Mouse (Mus musculus): ENCODE measurements at regions not wholly inside any gene's neighbourhood (a gene's known extent, or its start where the extent isn't known, plus 50 kb on each side); places are given as distances from the start of the nearest gene placed in this dataset.

DNA sequence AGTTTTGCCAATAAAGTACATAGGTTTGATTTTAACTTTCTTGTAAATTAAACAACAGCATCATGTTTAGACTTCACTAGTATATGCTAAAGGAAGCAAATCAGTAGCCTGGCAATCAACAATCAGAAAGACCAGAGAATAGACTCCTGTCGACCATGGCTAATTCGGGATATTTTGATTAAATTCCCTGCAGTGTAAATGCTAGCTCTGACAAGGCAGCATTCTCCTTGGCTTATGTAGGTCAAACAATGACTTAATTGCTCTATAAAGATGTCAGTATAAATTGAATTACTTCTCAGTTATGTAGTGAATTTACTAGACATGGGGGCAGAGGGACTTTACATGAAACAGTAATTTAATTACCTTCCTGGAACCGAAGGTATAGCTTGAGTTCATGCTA, 84.2 kb upstream of the Robo1 start:
- Histone ChIP-seq H3K4me1 (ENCODE audit: control insufficient read depth in 1 of 2, insufficient read depth in 2 of 2) (no peaks in the 10 kb centered on the region), H3K79me2 (replicated peaks; ENCODE audit: control insufficient read depth, extremely low read depth, insufficient read depth, poor library complexity, severe bottlenecking) (no peaks in the 10 kb centered on the region), H3K36me3 (replicated peaks in 1 of 2; ENCODE audit: control insufficient read depth in 1 of 2, insufficient read depth in 1 of 2, low read length in 1 of 2) (no peaks in the 10 kb centered on the region), H3K4me3 (replicated peaks in 1 of 3; ENCODE audit: low read depth in 2 of 3, low read length in 2 of 3, poor library complexity in 1 of 3) (no peak overlapping the region), H3K4me2 (ENCODE audit: insufficient read depth, low read depth, poor library complexity, severe bottlenecking) (no peak overlapping the region), H3K27ac (ENCODE audit: insufficient read depth, low read depth) (no peak overlapping the region), H3K27me3 (replicated peaks) (no peaks in the 10 kb centered on the region), H3K9ac (ENCODE audit: insufficient read depth, low read depth) (no peak overlapping the region), H3K9me3 (replicated peaks; ENCODE audit: low read length) (peaks cover 25% of the 10 kb centered on the region)
- in situ Hi-C loops (cut with MboI; ENCODE audit: low pct_ligation_motif_present, low pct_unique_long_range_greater_than_20kb, low sequenced_read_pairs): no loop called here
- DNase-seq (ENCODE audit: extremely low read depth): no peak
- dilution Hi-C loops (cut with MboI; ENCODE audit: extremely low pct_ligation_motif_present, extremely low pct_unique_long_range_greater_than_20kb, low sequenced_read_pairs): no loop called here
- TF ChIP-seq IRF4 (IDR thresholded peaks at IDR 0.05; ENCODE audit: low read depth, low read length) (no peak), UBTF (IDR thresholded peaks at IDR 0.05; ENCODE audit: low read depth, low read length) (no peak), RCOR1 (conservative IDR thresholded peaks at IDR 0.05; ENCODE audit: low read depth, low read length) (no peak), BHLHE40 (IDR thresholded peaks at IDR 0.05; ENCODE audit: low read depth, low read length) (no peak), ZMIZ1 (IDR thresholded peaks at IDR 0.05; ENCODE audit: low read depth, low read length) (no peak), JUN (IDR thresholded peaks at IDR 0.05; ENCODE audit: insufficient read depth, low read depth, low read length) (no peak), E2F4 (IDR thresholded peaks at IDR 0.05; ENCODE audit: insufficient replicate concordance, low read depth, low read length) (no peak), ETS1 (conservative IDR thresholded peaks at IDR 0.05; ENCODE audit: low read depth, low read length) (no peak), ELF1 (IDR thresholded peaks at IDR 0.05; ENCODE audit: low read depth, low read length) (no peak), SIN3A (IDR thresholded peaks at IDR 0.05; ENCODE audit: low read length) (no peak), SMC3 (IDR thresholded peaks at IDR 0.05; ENCODE audit: low read depth, low read length) (no peak), NELFE (IDR thresholded peaks at IDR 0.05; ENCODE audit: low read depth, low read length) (no peak), ZKSCAN1 (IDR thresholded peaks at IDR 0.05; ENCODE audit: borderline replicate concordance, low read depth, low read length) (no peak), MAX (IDR thresholded peaks at IDR 0.05; ENCODE audit: low read length) (no peak), MEF2A (IDR thresholded peaks at IDR 0.05; ENCODE audit: borderline replicate concordance, low read depth, low read length) (no peak), CHD2 (IDR thresholded peaks at IDR 0.05; ENCODE audit: low read length) (no peak), POLR2A (IDR thresholded peaks at IDR 0.05; ENCODE audit: low read depth, low read length) (no peak)

DNA sequence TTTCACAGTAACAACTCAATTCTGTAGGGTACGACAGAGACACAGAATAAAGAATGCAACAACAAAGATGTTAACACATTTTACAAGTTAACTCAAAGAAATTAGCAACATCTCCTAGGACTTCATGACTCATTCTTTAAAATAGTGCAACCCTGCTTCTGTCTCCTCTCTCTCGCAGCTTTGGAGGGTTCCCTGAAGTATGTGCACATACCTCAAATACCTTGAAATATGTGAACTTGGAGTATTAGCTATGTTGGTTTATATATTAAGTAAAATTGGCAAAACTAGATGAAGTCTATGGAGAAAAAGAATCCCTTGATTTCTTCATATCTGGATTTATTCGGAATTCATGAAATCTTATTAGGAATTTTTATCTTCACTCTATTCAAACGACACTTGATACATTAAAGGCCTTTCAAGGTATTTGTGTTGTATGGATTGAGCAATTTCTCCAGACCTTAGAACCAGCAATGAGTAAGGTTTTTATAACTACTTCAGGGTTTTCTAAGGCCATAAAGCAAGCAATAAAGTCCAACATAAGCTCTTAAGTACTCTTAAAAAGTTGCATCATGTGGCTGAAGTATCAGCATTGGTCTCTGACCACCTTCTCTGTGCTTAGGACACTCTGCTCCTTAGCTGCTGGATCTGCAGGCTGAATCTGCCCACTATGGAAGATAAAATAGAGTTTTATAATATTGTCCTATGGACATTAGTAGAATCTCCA, 82.8 kb upstream of the Robo1 start:
- no peak for DNase-seq (ENCODE audit: extremely low read depth)
- Histone ChIP-seq H3K36me3 (replicated peaks in 1 of 2; ENCODE audit: control insufficient read depth in 1 of 2, insufficient read depth in 1 of 2, low read length in 1 of 2) (no peaks in the 10 kb centered on the region), H3K4me2 (ENCODE audit: insufficient read depth, low read depth, poor library complexity, severe bottlenecking) (no peak overlapping the region), H3K9me3 (replicated peaks; ENCODE audit: low read length) (peaks cover 30% of the 10 kb centered on the region), H3K4me1 (ENCODE audit: control insufficient read depth in 1 of 2, insufficient read depth in 2 of 2) (no peaks in the 10 kb centered on the region), H3K9ac (ENCODE audit: insufficient read depth, low read depth) (no peak overlapping the region), H3K79me2 (replicated peaks; ENCODE audit: control insufficient read depth, extremely low read depth, insufficient read depth, poor library complexity, severe bottlenecking) (no peaks in the 10 kb centered on the region), H3K4me3 (replicated peaks in 1 of 3; ENCODE audit: low read depth in 2 of 3, low read length in 2 of 3, poor library complexity in 1 of 3) (no peak overlapping the region), H3K27me3 (replicated peaks) (no peaks in the 10 kb centered on the region), H3K27ac (ENCODE audit: insufficient read depth, low read depth) (no peak overlapping the region)
- in situ Hi-C loops (cut with MboI; ENCODE audit: low pct_ligation_motif_present, low pct_unique_long_range_greater_than_20kb, low sequenced_read_pairs): no loop called here
- dilution Hi-C loops (cut with MboI; ENCODE audit: extremely low pct_ligation_motif_present, extremely low pct_unique_long_range_greater_than_20kb, low sequenced_read_pairs): no loop called here
- no peak for TF ChIP-seq CHD2 (IDR thresholded peaks at IDR 0.05; ENCODE audit: low read length)
- TF ChIP-seq TCF12 (IDR thresholded peaks at IDR 0.05; ENCODE audit: low read depth, low read length): no peak
- no peak for TF ChIP-seq ZNF384 (IDR thresholded peaks at IDR 0.05; ENCODE audit: low read depth, low read length)
- no peak for TF ChIP-seq E2F4 (IDR thresholded peaks at IDR 0.05; ENCODE audit: insufficient replicate concordance, low read depth, low read length)
- TF ChIP-seq GABPA (IDR thresholded peaks at IDR 0.05; ENCODE audit: insufficient replicate concordance, low read depth, low read length): no peak
- TF ChIP-seq USF2 (conservative IDR thresholded peaks at IDR 0.05; ENCODE audit: low read depth, low read length): no peak
- TF ChIP-seq POLR2A (IDR thresholded peaks at IDR 0.05; ENCODE audit: low read depth, low read length): no peak
- no peak for TF ChIP-seq ZMIZ1 (IDR thresholded peaks at IDR 0.05; ENCODE audit: low read depth, low read length)
- no peak for TF ChIP-seq KAT2A (IDR thresholded peaks at IDR 0.05; ENCODE audit: insufficient replicate concordance, low read length)
- TF ChIP-seq SMC3 (IDR thresholded peaks at IDR 0.05; ENCODE audit: low read depth, low read length): no peak
- TF ChIP-seq POLR2AphosphoS2 (IDR thresholded peaks at IDR 0.05; ENCODE audit: low read depth, low read length): no peak
- no peak for TF ChIP-seq BHLHE40 (IDR thresholded peaks at IDR 0.05; ENCODE audit: low read depth, low read length)
- no peak for TF ChIP-seq MAX (IDR thresholded peaks at IDR 0.05; ENCODE audit: low read length)
- TF ChIP-seq TBP (conservative IDR thresholded peaks at IDR 0.05; ENCODE audit: low read depth, low read length): no peak
- no peak for TF ChIP-seq RCOR1 (conservative IDR thresholded peaks at IDR 0.05; ENCODE audit: low read depth, low read length)
- no peak for TF ChIP-seq NELFE (IDR thresholded peaks at IDR 0.05; ENCODE audit: low read depth, low read length)

Measured in CH12.LX (cell line).